Mouse (Mus musculus): ENCODE results near the gene Gm2974.
"Not testable (repeated sequence)": the region's sequence is repeated elsewhere in the genome, so short reads cannot be mapped to it uniquely, and the experiment has no call there.

Gm2974 gene

DNA sequence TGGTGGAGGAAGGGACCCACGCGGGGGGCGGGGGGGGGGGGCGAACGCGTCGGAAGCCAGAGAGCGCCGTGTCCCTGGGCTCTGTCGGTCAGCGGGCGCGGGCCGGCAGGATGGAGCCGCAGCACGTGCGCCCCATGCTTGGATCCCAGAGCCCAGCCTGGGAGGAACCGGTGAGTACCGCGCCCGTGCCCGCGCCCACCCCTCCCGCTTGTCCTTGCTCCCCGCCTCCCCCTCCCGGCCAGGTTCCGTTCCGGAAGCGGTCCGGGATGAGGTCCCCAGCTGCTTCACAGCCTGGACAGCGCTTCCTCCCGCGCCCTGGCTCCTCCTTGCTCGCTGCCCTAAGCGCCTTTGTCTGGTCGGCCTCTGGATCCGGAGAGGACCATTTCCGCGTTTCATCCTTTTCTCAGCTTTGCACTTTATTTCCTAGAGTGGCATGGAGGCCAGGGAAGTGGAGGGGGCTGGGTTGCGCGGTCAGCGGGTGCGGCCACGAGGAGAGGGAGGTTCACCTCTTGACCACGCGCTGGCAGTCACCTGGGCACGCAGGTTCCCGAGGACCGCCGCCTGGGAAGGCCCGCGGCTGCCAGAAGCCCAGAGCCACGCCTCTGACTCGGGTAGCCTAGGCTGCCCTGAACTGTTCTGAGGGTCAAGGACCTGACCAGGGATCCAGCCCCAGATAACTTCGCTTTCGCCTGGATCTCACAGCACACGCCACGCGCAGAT lies at the start of gene Gm2974:
Gm2974 (plus strand) TSS at position 86 of the 720 bp plus-strand sequence.
- DNase-seq (ENCODE audit: low spot score in 2 of 2), result not testable (repeated sequence)

DNA sequence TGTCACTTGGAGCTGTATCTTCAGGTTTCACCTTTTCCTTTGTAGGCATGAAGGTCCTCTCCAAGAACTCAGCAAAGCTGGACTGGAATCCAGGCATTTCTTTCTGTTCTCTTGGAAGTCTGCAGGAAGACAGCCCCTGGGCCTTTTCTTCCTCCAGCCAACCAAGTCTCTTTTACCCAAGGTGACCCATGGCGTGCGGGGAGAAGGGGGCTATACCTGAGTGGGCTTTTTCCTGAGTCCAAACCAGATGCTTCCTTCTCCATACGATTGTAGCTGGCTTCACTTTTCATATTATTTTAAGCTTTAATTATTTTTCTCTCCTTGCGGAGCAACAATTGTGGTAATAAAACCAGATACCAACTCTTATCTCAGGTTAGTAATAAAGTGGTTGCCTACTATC lies 40.7 kb upstream of the Gm2974 start:
- not testable (repeated sequence) for DNase-seq (ENCODE audit: low spot score in 2 of 2)

DNA sequence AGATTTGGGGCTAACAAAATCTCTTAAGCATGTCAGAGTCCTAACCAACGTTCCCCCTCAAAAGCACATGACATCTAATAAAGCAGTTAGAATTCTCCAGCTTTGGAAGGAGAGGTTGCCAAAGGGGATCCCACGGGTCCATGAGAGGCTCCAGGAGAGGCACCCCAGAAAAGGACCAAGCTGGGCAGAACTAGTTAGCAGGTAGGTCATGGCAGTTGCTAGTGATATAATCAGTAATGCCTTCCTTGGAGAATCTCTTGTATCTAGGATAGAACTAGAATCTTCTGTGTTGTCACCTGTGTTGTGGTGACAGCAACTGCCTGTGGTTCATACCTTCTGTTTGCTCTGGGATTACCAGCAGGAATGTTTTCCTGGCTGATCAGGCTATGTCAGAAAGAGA lies 17.6 kb upstream of the Gm2974 start, which contains the start of gene Gm3127:
Gm3127 (plus strand) TSS at position 301 of the 400 bp plus-strand sequence.
- DNase-seq (ENCODE audit: low spot score in 2 of 2), result not testable (repeated sequence)

DNA sequence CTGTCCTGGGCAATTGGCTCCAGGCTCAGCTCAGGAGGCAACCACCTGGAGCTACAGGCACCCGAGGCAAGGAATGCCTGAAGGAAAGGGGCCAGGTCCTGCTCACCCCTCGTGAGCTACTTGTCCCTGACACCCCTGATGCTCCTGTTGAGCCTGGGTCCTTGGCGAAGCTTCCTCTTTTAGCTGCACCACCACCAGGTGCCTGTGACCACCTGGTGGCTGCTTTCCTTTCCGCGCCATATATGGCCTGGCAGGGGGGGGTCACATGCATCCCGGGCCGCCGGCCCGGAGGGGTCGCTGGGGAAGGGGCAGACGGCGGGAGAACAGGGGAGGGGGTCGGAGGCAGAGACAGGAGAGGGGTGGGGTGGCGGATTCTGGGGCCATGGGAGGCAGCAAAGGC lies 346 bp upstream of the Gm2974 start:
- DNase-seq (ENCODE audit: low spot score in 2 of 2), result peak in 1 of 2 experiments; percentile 3

DNA sequence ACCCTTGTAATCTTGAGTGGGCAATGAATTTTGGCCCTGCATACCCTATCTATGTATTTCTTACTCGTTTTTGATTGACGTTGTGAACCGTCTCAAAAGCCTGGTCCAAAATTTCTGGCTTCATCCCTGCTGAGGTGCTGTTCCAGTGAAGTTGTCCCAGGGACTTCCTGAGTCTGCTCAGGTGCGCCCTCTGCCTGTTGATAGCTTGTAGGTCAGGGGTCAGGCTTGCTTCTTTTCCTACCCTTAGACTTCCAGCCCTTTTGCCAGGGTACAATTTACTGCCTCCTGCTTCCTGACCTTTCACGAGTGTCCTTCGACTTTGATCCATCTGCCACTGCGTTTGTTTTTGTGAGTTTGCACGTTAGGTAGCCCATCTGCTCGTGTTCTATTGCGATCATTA lies 999 bp downstream of the Gm2974 start:
- DNase-seq (ENCODE audit: low spot score in 2 of 2), result not testable (repeated sequence)

DNA sequence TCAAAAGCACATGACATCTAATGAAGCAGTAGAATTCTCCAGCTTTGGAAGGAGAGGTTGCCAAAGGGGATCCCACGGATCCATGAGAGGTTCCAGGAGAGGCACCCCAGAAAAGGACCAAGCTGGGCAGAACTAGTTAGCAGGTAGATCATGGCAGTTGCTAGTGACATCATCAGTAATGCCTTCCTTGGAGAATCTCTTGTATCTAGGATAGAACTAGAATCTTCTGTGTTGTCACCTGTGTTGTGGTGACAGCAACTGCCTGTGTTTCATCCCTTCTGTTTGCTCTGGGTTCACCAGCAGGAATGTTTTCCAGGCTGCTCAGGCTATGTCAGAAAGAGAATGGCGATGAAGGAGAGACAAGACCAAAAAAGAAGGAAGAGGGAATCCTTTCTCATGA lies 67.0 kb downstream of the Gm2974 start, which contains the start of gene Gm3138:
Gm3138 (plus strand) TSS at position 301 of the 400 bp plus-strand sequence.
- not testable (repeated sequence) for DNase-seq (ENCODE audit: low spot score in 2 of 2)
